Mouse (Mus musculus): ENCODE measurements around the gene Mrps18b. TPM values are rescaled to one million over a fixed set of nuclear protein-coding genes. Genes with fewer than 3 reads are reported as not detected.

The Mrps18b gene
- polyA plus RNA-seq, 2 experiments = 62.7 to 68.0 TPM

DNA sequence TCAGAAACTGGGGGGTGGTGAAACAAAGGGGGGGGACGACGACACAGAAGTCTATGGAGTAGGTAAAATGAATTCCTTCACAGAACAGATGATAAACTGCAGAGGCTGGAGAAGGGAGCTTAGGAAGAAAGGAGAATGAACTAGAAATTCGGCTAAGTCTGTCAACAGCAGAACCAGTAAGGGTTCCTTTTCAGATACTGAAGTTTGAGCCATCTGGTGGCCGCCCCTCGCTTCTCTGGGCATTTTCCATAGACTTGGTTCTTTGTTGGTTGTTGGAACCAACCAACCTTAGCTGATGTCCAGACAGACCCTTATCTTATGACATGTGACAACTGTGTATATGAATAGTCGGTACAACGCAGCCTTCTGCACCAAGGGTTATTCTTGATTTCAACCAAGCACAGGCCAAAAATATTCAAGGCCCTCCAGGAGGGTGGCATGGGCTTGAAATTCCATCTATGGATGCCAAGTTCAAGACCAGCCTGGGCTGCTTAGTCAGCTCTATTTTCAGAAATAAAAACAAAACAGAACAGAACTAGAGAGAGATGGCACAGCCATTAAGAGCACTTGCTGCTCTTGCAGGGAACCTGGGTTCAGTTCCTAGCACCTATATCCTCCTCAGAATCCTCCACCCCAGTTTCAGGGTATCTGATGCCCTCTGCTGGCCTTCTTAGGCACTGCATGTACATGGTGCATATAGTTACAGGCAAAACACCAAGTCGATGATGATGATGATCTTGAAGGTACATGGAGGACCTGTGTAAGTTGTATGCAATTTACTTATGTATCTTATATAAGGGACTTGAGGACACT, 45.1 kb downstream of the Mrps18b start:
- 82% methylated on average over 8 of the region's 8 CpGs for WGBS
- Histone ChIP-seq H3K4me3 (replicated peaks; ENCODE audit: low read length) (peak overlapping the region; percentile 62), H3K36me3 (ENCODE audit: control insufficient read depth, insufficient read depth, low read length) (peaks cover 26% of the 10 kb centered on the region), H3K4me1 (ENCODE audit: control insufficient read depth, insufficient read depth, low read length) (peaks cover 33% of the 10 kb centered on the region), H3K9me3 (ENCODE audit: control insufficient read depth, low read length) (no peaks in the 10 kb centered on the region), H3K27ac (replicated peaks; ENCODE audit: low read depth, low read length) (no peak overlapping the region), H3K9ac (ENCODE audit: low read depth, low read length, severe bottlenecking) (peak overlapping the region; percentile 83; the same call in 1 of the 2 replicates), H3K4me2 (replicated peaks; ENCODE audit: low read depth, low read length, severe bottlenecking) (peak overlapping the region; percentile 97), H3K27me3 (ENCODE audit: control insufficient read depth, insufficient read depth, low read length) (no peaks in the 10 kb centered on the region)
- no peak for TF ChIP-seq POLR2A (IDR thresholded peaks at IDR 0.05; ENCODE audit: borderline replicate concordance, extremely low read depth, insufficient read depth, insufficient read length)
- ATAC-seq (ENCODE audit: low FRiP score, low read depth) (no peak), DNase-seq (ENCODE audit: low spot score) (no peak)

DNA sequence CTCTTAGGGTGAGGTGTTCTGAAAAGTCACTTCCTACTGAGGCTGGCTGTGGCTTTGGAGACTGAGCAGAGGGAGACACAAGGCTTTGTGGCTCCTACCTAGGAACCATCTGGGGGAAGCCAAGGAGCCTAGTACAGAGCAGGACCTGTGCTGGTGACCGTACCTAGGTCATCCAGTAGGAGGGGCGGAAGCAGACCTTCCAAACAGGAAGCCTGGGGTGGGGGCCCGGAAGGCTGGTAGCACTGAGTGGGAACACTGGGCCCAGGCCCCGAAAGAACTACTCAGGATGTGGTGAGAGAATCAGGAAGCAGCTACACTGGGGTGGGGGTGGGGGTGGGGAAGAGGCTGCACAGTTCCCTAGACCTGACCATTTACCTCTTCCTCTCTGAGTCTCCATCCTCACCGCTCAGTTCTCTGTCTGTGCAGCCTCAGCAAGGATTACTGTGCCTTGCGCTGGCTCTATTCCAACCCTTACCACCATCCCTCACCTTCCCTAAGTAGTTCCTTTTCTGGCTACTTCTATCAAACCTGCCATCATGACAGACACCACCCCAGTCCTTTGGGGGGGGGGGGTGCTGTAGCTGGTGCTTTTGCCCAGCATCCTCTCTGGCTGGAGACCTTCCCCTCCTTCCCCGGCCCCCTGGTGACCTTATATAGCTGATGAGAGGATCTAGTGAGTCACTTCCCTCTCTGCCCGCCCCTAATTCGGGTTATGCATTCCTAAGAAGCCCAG, 45.9 kb downstream of the Mrps18b start:
- H3K4me1 ChIP-seq (ENCODE audit: control insufficient read depth, insufficient read depth, low read length) = peaks cover 33% of the 10 kb centered on the region
- peak overlapping the region; percentile 83; the same call in 1 of the 2 replicates for H3K9ac ChIP-seq (ENCODE audit: low read depth, low read length, severe bottlenecking)
- peak overlapping the region; percentile 62 for H3K4me3 ChIP-seq (replicated peaks; ENCODE audit: low read length)
- DNase-seq (ENCODE audit: low spot score) = no peak
- peaks cover 22% of the 10 kb centered on the region for H3K36me3 ChIP-seq (ENCODE audit: control insufficient read depth, insufficient read depth, low read length)
- no peaks in the 10 kb centered on the region for H3K27me3 ChIP-seq (ENCODE audit: control insufficient read depth, insufficient read depth, low read length)
- H3K4me2 ChIP-seq (replicated peaks; ENCODE audit: low read depth, low read length, severe bottlenecking) = peak overlapping the region; percentile 97
- TF ChIP-seq POLR2A (IDR thresholded peaks at IDR 0.05; ENCODE audit: borderline replicate concordance, extremely low read depth, insufficient read depth, insufficient read length) = no peak
- H3K27ac ChIP-seq (replicated peaks; ENCODE audit: low read depth, low read length) = no peak overlapping the region
- H3K9me3 ChIP-seq (ENCODE audit: control insufficient read depth, low read length) = no peaks in the 10 kb centered on the region
- no peak for ATAC-seq (ENCODE audit: low FRiP score, low read depth)
- WGBS = 61% methylated on average over 9 of the region's 9 CpGs

DNA sequence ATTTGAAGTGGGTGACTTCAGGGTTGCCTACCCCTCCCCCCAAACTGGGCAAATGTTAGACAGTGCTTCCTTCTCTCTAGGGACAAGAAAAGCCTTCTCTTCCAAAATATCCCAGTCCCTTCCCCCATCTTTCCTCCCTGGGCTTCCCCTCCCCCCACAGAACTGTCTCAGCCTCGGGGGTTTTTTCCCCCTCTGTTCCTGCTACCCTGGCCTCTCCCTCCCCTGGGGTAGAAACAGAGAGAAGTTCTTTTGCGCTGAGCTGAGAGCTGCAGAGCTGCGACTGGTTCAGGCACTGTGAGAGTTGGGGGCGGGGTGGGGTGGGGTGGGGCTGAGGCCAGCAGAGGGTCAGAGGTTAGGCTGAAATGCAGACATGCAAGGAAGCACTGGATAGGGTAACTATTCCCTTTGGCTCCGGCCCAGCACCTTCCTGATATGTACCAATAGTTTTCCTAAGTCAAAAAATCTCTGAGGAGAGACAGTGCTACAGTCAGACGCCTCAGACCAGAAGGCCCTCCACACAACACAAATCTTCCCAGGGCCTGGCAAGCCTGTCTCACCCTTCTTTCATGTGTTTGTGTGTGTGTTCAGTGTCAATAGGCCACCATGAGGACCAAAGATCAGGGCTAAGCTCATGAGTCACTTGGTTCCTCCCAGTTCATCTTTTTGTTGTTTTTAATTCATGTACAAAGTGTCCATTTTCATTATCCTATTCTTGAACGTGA, 46.7 kb downstream of the Mrps18b start:
- Histone ChIP-seq H3K36me3 (ENCODE audit: control insufficient read depth, insufficient read depth, low read length) (peaks cover 14% of the 10 kb centered on the region), H3K27me3 (ENCODE audit: control insufficient read depth, insufficient read depth, low read length) (no peaks in the 10 kb centered on the region), H3K4me1 (ENCODE audit: control insufficient read depth, insufficient read depth, low read length) (peaks cover 39% of the 10 kb centered on the region), H3K9me3 (ENCODE audit: control insufficient read depth, low read length) (no peaks in the 10 kb centered on the region), H3K4me3 (replicated peaks; ENCODE audit: low read length) (peak overlapping the region; percentile 62), H3K4me2 (replicated peaks; ENCODE audit: low read depth, low read length, severe bottlenecking) (peak overlapping the region; percentile 97), H3K9ac (ENCODE audit: low read depth, low read length, severe bottlenecking) (peak overlapping the region; percentile 83), H3K27ac (replicated peaks; ENCODE audit: low read depth, low read length) (peak overlapping the region; percentile 59)
- no peak for TF ChIP-seq POLR2A (IDR thresholded peaks at IDR 0.05; ENCODE audit: borderline replicate concordance, extremely low read depth, insufficient read depth, insufficient read length)
- ATAC-seq (ENCODE audit: low FRiP score, low read depth) = no peak
- 4% methylated on average over 7 of the region's 7 CpGs for WGBS
- DNase-seq (ENCODE audit: low spot score) = no peak

DNA sequence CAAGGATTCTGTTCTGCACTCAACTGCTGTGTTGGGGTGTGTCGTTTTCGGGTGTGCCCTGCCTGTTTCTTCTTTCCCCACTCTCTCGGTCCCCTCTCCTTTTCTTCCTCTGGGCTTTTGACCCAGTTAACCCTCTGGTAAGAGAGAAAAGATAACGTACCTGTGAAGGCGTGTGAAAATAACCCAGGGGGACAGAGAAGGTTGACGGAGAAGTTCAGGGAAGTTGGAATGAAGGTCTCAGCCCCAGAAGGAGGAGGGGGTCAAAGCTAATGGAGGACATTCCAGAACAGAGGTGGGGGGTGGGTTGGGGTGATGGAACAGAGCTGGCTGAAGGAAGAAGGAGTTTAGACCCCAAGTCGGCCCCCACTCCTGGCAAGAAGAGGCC, 47.2 kb downstream of the Mrps18b start:
- Histone ChIP-seq H3K27me3 (ENCODE audit: control insufficient read depth, insufficient read depth, low read length) (no peaks in the 10 kb centered on the region), H3K4me3 (replicated peaks; ENCODE audit: low read length) (peak overlapping the region; percentile 62), H3K27ac (replicated peaks; ENCODE audit: low read depth, low read length) (peak overlapping the region; percentile 59), H3K36me3 (ENCODE audit: control insufficient read depth, insufficient read depth, low read length) (peaks cover 8% of the 10 kb centered on the region), H3K9ac (ENCODE audit: low read depth, low read length, severe bottlenecking) (peak overlapping the region; percentile 83), H3K4me1 (ENCODE audit: control insufficient read depth, insufficient read depth, low read length) (peaks cover 39% of the 10 kb centered on the region), H3K9me3 (ENCODE audit: control insufficient read depth, low read length) (no peaks in the 10 kb centered on the region), H3K4me2 (replicated peaks; ENCODE audit: low read depth, low read length, severe bottlenecking) (peak overlapping the region; percentile 97)
- 4% methylated on average over 7 of the region's 7 CpGs for WGBS
- no peak for TF ChIP-seq POLR2A (IDR thresholded peaks at IDR 0.05; ENCODE audit: borderline replicate concordance, extremely low read depth, insufficient read depth, insufficient read length)
- DNase-seq (ENCODE audit: low spot score) = no peak
- ATAC-seq (ENCODE audit: low FRiP score, low read depth) = no peak

Measured in limb, embryonic 14.5 days (tissue).